Mouse (Mus musculus) limb, embryonic 14.5 days (tissue): ENCODE results near the gene C130026I21Rik. TPM values are rescaled to one million over a fixed set of nuclear protein-coding genes. Genes with fewer than 3 reads are reported as not detected.
"Not testable (repeated sequence)": the region's sequence is repeated elsewhere in the genome, so short reads cannot be mapped to it uniquely, and the experiment has no call there.

Experiments used
- ATAC-seq: fragments of 200-750 bp; cut with Nextera tagmentation; 2 replicates; pipeline ENCODE4 v1.8.0; 2017; ENCODE audit warnings: low read depth, moderate number of reproducible peaks, moderate TSS enrichment; ENCODE audit not compliant: low FRiP score
- DNase-seq: peaks from one replicate; pipeline ENCODE4 v3.0.0-alpha.2; 2015; ENCODE audit warnings: low spot score
- H3K27ac ChIP-seq: fragments of 300-500 bp; sonication (generic); replicated peaks from 2 replicates; pipeline ENCODE4 v1.5.1; 2014; ENCODE audit warnings: low read depth, mild to moderate bottlenecking, low read length, moderate library complexity, mixed read lengths
- H3K27me3 ChIP-seq: fragments of 300-500 bp; sonication (generic); 2 replicates; pipeline ENCODE4 v1.6.1; 2014; ENCODE audit warnings: low read length, mixed read lengths; ENCODE audit not compliant: control insufficient read depth, insufficient read depth
- H3K36me3 ChIP-seq: fragments of 300-500 bp; sonication (generic); 2 replicates; pipeline ENCODE4 v1.6.1; 2014; ENCODE audit warnings: mild to moderate bottlenecking, low read length, moderate library complexity, mixed read lengths; ENCODE audit not compliant: control insufficient read depth, insufficient read depth
- H3K4me1 ChIP-seq: fragments of 300-500 bp; sonication (generic); 2 replicates; pipeline ENCODE4 v1.6.1; 2014; ENCODE audit warnings: antibody characterized with exemption, low read length, mixed read lengths; ENCODE audit not compliant: control insufficient read depth, insufficient read depth
- H3K4me2 ChIP-seq: fragments of 300-500 bp; sonication (generic); replicated peaks from 2 replicates; pipeline ENCODE4 v1.6.1; 2014; ENCODE audit warnings: low read depth, mild to moderate bottlenecking, low read length, moderate library complexity; ENCODE audit not compliant: severe bottlenecking
- H3K4me3 ChIP-seq: fragments of 300-500 bp; sonication (generic); replicated peaks from 2 replicates; pipeline ENCODE4 v1.5.1; 2014; ENCODE audit warnings: low read length
- H3K9ac ChIP-seq: fragments of 300-500 bp; sonication (generic); 2 replicates; pipeline ENCODE4 v1.6.1; 2014; ENCODE audit warnings: mild to moderate bottlenecking, low read depth, low read length, moderate library complexity; ENCODE audit not compliant: severe bottlenecking
- H3K9me3 ChIP-seq: fragments of 300-500 bp; sonication (generic); 2 replicates; pipeline ENCODE4 v1.6.1; 2016; ENCODE audit warnings: low read length; ENCODE audit not compliant: control insufficient read depth
- WGBS: fragments of 180-500 bp; shearing (Covaris S2); extraction: QIAGEN DNeasy Blood & Tissue Kit; methylation state at CpG from one replicate; pipeline ENCODE4 v1.1.7; 2014; 5-methylcytosine and 5-hydroxymethylcytosine counted together
- polyA plus RNA-seq, 2 experiments: library from polyadenylated mRNA; depleted of rRNA in 1 of 2; stranded (reverse) in 1 of 2; unstranded in 1 of 2; fragments of >200 nt; fragmentation: Nextera tagmentation in 1 of 2; extraction: Ambion mirVana in 1 of 2; gene quantifications; 2 replicates each; pipeline versions ENCODE4 v1.2.1 to v1.2.3; 2012 to 2014

The C130026I21Rik gene
- polyA plus RNA-seq, 2 experiments = 0.09 TPM; not detected in 1

DNA sequence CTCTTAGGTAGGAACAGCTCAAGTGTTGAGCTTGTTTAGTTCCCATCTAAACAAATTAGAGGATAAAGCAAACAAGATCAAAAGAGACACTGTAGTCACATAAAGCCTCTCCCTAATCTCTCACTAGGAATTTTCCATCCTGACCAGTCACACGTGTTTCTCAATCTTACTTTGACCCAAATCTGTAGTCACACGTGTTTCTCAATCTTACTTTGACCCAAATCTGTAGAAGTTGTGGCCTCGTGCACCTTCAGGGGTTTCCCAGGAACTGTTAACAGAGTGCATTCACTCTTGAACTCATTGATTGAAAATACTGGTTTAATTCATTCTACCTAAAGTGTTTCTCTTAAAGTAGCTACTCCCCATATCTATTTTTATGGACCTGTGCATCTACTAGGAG, 197.3 kb downstream of the C130026I21Rik start:
- H3K4me3 ChIP-seq, H3K36me3 ChIP-seq, H3K27me3 ChIP-seq, H3K4me1 ChIP-seq, H3K9me3 ChIP-seq, H3K4me2 ChIP-seq, H3K9ac ChIP-seq, DNase-seq, H3K27ac ChIP-seq, ATAC-seq: not testable (repeated sequence)
- WGBS = 65% methylated on average over 3 of the region's 3 CpGs

DNA sequence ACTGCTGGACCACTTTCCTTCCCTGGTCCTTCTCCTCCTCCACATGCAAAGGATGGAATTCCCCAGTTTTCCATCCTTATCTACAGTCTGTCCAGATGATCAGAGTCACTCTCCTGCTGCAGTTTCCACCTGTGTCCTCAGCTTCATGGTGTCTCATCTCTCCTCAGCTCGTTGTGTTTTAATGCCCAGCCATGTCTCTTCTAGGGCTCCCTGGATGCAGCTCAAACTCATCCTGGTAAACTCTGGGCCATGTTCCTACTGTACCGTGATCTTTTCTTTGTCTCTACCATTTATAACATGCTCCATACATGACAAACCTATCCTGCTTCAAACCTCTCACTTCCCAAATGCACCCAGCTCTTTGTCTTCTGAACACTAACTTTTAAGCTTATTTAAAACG, 198.7 kb downstream of the C130026I21Rik start:
- not testable (repeated sequence) for H3K4me2 ChIP-seq, DNase-seq, H3K36me3 ChIP-seq, H3K27me3 ChIP-seq, ATAC-seq, H3K4me1 ChIP-seq, H3K27ac ChIP-seq, H3K4me3 ChIP-seq, H3K9ac ChIP-seq, H3K9me3 ChIP-seq
- WGBS = 57% methylated on average over 3 of the region's 3 CpGs

DNA sequence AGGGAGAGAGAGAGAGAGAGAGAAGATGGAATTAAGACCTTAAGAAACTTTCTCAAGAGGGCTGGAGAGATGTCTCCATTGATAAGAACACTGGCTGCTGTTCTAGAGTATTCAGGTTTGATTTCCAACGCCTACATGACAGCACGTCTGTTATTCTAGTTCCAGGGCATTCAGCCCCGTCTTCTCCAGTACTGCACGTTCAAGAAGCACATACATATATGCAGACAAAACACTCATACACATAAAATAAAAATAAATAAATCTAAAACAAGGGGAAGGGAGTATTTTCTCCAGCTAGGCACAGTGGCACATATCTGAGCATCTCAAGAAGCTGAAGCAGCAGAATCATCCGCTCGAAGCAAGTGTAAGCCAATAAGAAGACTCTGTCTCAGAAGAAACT, 234.6 kb downstream of the C130026I21Rik start:
- H3K4me2 ChIP-seq, H3K27me3 ChIP-seq, H3K36me3 ChIP-seq, H3K4me1 ChIP-seq, ATAC-seq, H3K9ac ChIP-seq, H3K9me3 ChIP-seq, H3K4me3 ChIP-seq, DNase-seq, H3K27ac ChIP-seq: not testable (repeated sequence)
- 74% methylated on average over 4 of the region's 6 CpGs for WGBS

DNA sequence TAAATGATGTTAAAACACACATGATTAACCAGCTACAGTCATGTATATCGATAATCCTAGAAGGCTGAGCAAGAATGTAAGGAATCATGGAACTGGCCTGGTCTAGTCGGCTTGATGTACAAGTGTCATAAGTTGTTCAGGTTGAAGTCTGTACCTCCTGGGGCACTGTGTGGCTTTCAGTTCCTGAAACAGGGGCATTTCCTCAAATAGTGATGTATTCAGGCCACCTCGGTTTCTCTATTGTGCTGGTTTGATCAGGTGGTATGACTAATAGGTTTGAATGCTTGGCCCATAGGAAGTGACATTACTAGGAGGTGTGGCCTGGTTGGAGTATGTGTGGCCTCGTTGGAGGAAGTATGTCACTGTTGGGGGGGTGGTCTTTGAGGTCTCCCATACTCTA, 236.0 kb downstream of the C130026I21Rik start:
- DNase-seq, H3K4me3 ChIP-seq, H3K9me3 ChIP-seq, H3K27ac ChIP-seq, H3K27me3 ChIP-seq, H3K36me3 ChIP-seq, H3K4me1 ChIP-seq, H3K9ac ChIP-seq, H3K4me2 ChIP-seq, ATAC-seq: not testable (repeated sequence)
- 82% methylated on average over 3 of the region's 4 CpGs for WGBS

DNA sequence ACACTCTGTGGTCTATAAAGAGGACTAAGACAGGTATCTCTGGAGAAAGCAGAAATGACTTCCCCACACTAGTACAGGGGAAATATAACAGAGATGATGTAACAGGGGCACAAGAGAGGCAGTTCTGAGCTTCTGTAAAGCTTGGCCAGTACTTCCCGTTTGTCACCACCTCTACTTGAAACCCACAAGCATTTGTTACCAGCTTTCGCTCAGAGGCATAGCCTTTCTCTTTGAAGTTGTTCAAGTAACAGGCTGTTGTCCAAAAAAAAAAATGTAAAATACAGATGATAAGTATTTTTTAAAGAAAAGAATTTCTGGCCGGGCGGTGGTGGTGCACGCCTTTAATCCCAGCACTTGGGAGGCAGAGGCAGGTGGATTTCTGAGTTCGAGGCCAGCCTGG, 236.8 kb downstream of the C130026I21Rik start:
- H3K27ac ChIP-seq, H3K9ac ChIP-seq, H3K4me2 ChIP-seq, H3K4me3 ChIP-seq, H3K36me3 ChIP-seq, DNase-seq, H3K27me3 ChIP-seq, ATAC-seq, H3K4me1 ChIP-seq, H3K9me3 ChIP-seq: not testable (repeated sequence)
- 95% methylated on average over 5 of the region's 6 CpGs for WGBS

DNA sequence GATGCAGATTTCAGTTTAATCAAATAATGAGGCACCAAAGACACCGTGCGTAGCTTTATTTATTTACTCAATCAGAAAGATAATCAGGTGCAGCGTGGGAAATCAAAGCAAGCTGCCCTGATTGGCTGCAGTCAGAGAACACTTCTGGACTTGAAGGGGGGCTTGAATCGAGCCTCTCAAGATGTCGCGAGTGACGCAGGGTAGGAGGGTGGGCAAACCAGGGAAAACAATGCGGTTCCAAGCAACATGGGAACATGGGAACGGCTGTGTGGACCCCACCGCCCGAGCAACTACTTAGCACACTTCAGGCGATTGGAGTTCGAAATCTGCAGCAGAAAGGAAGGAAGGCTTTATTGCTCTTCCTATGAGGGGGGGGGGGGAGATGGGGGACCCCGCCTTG, 240.2 kb downstream of the C130026I21Rik start:
- H3K27me3 ChIP-seq, ATAC-seq, H3K4me2 ChIP-seq, H3K4me3 ChIP-seq, DNase-seq, H3K9me3 ChIP-seq, H3K9ac ChIP-seq, H3K4me1 ChIP-seq, H3K36me3 ChIP-seq, H3K27ac ChIP-seq: not testable (repeated sequence)
- WGBS = 57% methylated on average over 5 of the region's 14 CpGs

DNA sequence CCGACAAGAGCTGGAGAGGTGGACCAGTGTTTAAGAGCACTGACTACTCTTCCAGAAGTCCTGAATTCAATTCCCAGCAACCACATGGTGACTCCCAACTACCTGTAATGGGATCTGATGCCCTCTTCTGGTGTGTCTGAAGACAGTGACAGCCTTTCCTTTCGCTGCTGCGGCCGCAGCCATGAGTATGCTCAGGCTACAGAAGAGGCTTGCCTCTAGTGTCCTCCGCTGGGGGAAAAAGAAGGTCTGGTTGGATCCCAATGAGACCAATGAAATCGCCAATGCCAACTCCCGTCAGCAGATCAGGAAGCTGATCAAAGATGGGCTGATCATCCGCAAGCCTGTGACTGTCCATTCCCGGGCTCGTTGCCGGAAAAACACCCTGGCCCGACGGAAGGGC, 258.4 kb downstream of the C130026I21Rik start:
- not testable (repeated sequence) for H3K4me3 ChIP-seq, H3K36me3 ChIP-seq, H3K27ac ChIP-seq, H3K9ac ChIP-seq, H3K9me3 ChIP-seq, H3K4me2 ChIP-seq, H3K4me1 ChIP-seq, H3K27me3 ChIP-seq, ATAC-seq, DNase-seq
- 93% methylated on average over 12 of the region's 13 CpGs for WGBS

DNA sequence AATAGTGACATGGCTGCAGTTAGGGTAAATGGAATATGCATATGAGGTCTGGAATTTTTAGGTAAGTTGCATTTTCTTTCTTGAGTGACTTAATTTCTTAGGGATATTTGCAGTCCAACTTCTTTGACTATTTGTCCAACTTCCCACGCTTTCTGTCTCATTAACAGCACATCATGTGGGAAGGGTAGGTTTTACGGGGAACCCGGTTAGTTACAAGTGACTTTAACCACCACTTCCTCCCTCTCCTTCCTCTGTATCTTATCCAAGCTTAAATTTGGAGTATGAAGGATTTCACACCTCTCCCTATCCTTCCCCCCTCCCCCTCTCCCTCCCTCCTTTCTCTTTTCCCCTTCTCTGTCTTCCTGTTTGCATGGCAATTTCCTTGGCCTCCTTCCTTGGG, 259.4 kb downstream of the C130026I21Rik start:
- H3K4me2 ChIP-seq, H3K27ac ChIP-seq, DNase-seq, H3K36me3 ChIP-seq, ATAC-seq, H3K9me3 ChIP-seq, H3K4me3 ChIP-seq, H3K27me3 ChIP-seq, H3K4me1 ChIP-seq, H3K9ac ChIP-seq: not testable (repeated sequence)
- 87% methylated on average over 1 of the region's 3 CpGs for WGBS

DNA sequence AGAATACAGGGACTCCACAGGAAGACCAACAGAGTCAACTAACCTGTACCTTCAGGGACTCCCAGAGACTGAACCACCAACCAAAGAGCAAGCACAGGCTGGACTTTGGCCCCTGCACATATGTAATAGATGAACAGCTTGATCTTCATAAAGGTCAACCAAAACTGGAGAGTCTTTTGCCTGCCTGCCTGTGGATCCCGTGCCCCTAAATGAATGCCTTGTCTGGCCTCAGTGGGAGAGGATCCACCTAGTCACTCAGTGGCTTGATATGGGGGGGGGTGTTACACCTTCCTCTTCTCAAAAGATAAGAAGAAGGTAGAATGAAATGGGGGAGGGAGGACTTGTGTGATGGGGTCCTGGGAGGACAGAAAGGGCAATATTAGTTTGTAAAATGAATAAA, 262.6 kb downstream of the C130026I21Rik start:
- not testable (repeated sequence) for H3K9ac ChIP-seq, H3K36me3 ChIP-seq, H3K4me2 ChIP-seq, H3K4me3 ChIP-seq, DNase-seq, H3K9me3 ChIP-seq, ATAC-seq, H3K27me3 ChIP-seq, H3K27ac ChIP-seq, H3K4me1 ChIP-seq
- WGBS = 69% methylated on average over 1 of the region's 1 CpGs
